Mouse (Mus musculus) small intestine, adult 2 months (tissue): ENCODE results near the gene Mettl27.

Experiments used
- CTCF ChIP-seq: fragments of 200-500 bp; IDR thresholded peaks from 2 replicates; pipeline ENCODE4 v1.5.1; 2012; ENCODE audit warnings: low read depth, mild to moderate bottlenecking, control low read depth, inconsistent platforms, low read length, moderate library complexity, mixed read lengths; ENCODE audit not compliant: insufficient replicate concordance, insufficient read length; ENCODE audit errors: extremely low read depth
- POLR2A ChIP-seq: fragments of 200-500 bp; IDR thresholded peaks from 2 replicates; pipeline ENCODE4 v1.6.1; 2012; ENCODE audit warnings: low read depth, mild to moderate bottlenecking, control low read depth, inconsistent platforms, low read length, moderate library complexity

DNA sequence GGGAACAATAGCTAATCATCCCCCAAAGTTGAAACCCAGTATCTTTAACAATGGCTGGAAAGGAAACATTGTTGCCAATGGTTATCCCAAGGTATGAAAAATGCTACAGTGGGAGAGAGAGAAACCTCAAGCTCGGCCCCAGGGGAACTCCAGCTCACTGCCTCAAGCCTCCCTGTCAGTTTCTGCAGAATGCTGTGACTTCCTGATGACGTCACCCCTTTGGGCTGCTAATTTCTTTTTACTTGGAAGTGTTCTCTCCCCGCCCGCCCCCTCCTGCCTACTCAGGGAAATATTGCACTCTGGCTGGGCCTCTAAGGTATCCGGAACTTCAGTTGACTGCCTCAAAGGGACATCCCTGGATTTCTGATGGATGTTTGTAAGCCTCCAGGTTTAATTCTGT, 31.4 kb downstream of the Mettl27 start:
- TF ChIP-seq POLR2A (no peak), CTCF (no peak)
